Mouse (Mus musculus) kidney, adult 11 months (tissue): ENCODE results near the gene Cilp.
A peak's percentile ranks its signal among the peaks of the same experiment; 100 is the strongest.
"Not testable (repeated sequence)": the region's sequence is repeated elsewhere in the genome, so short reads cannot be mapped to it uniquely, and the experiment has no call there.

Experiments
- DNase-seq: peaks from one replicate; pipeline ENCODE4 v3.0.0; 2022

Gene Cilp

GRCm38 (mm10) chr9:65264959-65265358, at the start of gene Cilp:
TSS of gene Cilp (plus strand) at chr9:65265180.
- no peak for DNase-seq

GRCm38 (mm10) chr9:65215494-65216126, 49.4 kb upstream of the Cilp start:
- DNase-seq, result no peak

- DNase-seq, result no peak
Observed at GRCm38 (mm10) chr9:65216972-65217371, 48.0 kb upstream of the Cilp start.

GRCm38 (mm10) chr9:65217661-65218060, 47.3 kb upstream of the Cilp start:
- peak; percentile 55 for DNase-seq

GRCm38 (mm10) chr9:65218916-65219315, 46.1 kb upstream of the Cilp start:
- DNase-seq, result no peak

- not testable (repeated sequence) for DNase-seq
Observed at GRCm38 (mm10) chr9:65220398-65220797, 44.6 kb upstream of the Cilp start.

GRCm38 (mm10) chr9:65223927-65224326, 41.1 kb upstream of the Cilp start:
- DNase-seq, result no peak

GRCm38 (mm10) chr9:65225795-65226194, 39.2 kb upstream of the Cilp start:
- no peak for DNase-seq

- DNase-seq, result no peak
Observed at GRCm38 (mm10) chr9:65230250-65230649, 34.7 kb upstream of the Cilp start.

GRCm38 (mm10) chr9:65231284-65231683, 33.7 kb upstream of the Cilp start:
- DNase-seq, result no peak

GRCm38 (mm10) chr9:65233243-65233985, 31.6 kb upstream of the Cilp start:
- no peak for DNase-seq

- no peak for DNase-seq
Observed at GRCm38 (mm10) chr9:65234734-65235133, 30.2 kb upstream of the Cilp start.

GRCm38 (mm10) chr9:65235601-65236000, 29.4 kb upstream of the Cilp start:
- no peak for DNase-seq

GRCm38 (mm10) chr9:65237616-65238015, 27.4 kb upstream of the Cilp start:
- DNase-seq, result no peak

- DNase-seq, result no peak
Observed at GRCm38 (mm10) chr9:65238191-65238760, 26.7 kb upstream of the Cilp start.

- no peak for DNase-seq
Observed at GRCm38 (mm10) chr9:65239176-65239575, 25.8 kb upstream of the Cilp start.

- DNase-seq, result no peak
Observed at GRCm38 (mm10) chr9:65239731-65240130, 25.2 kb upstream of the Cilp start.

- DNase-seq, result no peak
Observed at GRCm38 (mm10) chr9:65240587-65240986, 24.4 kb upstream of the Cilp start.

- DNase-seq, result no peak
Observed at GRCm38 (mm10) chr9:65241973-65242372, 23.0 kb upstream of the Cilp start.

GRCm38 (mm10) chr9:65243249-65243648, 21.7 kb upstream of the Cilp start:
- DNase-seq, result no peak

- DNase-seq, result peak; percentile 29
Observed at GRCm38 (mm10) chr9:65244036-65244806, 20.8 kb upstream of the Cilp start.

- DNase-seq, result no peak
Observed at GRCm38 (mm10) chr9:65247502-65248376, 17.2 kb upstream of the Cilp start.

GRCm38 (mm10) chr9:65248377-65248690, 16.6 kb upstream of the Cilp start:
- no peak for DNase-seq
